Mouse (Mus musculus): ENCODE measurements around the gene Tnnc1. TPM values are rescaled to one million over a fixed set of nuclear protein-coding genes. Genes with fewer than 3 reads are reported as not detected.

Gene Tnnc1
- polyA plus RNA-seq, 1 experiment, result 0.23 TPM

DNA sequence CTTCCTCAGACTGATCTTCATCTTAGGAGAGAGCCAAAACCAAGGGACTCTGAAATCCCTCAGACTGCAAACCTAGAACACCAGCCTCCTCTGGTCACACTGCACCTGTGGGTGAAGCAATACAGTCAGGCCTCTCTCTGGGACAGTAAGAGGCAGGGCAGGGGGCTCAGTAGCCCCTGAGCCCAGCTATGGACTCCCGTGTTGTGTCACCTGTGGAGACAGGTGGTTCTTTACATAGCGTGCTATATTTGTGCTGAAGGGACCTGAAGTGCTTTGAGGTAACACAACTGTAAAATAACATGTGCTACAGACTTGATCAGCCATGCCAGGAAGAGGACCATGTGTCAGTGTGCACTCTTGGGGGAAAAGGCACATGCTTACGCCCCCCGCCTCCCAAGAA lies 12.6 kb upstream of the Tnnc1 start:
- Histone ChIP-seq H3K27me3 (replicated peaks) (no peaks in the 10 kb centered on the region), H3K4me3 (replicated peaks) (no peak overlapping the region), H3K4me1 (peaks cover 61% of the 10 kb centered on the region), H3K36me3 (replicated peaks; ENCODE audit: low read length) (peaks cover 98% of the 10 kb centered on the region), H3K9me3 (no peaks in the 10 kb centered on the region)
- TF ChIP-seq GATA1 (IDR thresholded peaks at IDR 0.05; ENCODE audit: borderline replicate concordance, low read length), result no peak

DNA sequence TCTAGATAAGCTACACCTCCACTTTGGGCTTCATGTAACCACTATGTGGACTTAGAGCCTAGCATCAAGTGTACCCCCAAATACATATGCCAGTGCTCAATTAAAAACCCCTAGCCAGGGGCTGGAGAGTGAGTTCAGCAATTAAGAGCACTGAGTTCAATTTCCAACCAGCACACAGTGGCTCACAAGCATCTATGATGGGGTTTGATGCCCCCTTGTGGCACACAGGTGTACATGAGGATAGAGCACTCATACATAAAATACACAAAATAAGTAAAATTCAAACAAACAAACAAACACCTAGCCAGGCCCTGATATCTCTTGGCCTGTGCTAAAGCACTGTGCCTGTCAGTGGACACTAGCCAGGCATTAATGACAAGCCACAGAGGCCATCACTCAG lies 12.1 kb upstream of the Tnnc1 start:
- no peak for TF ChIP-seq GATA1 (IDR thresholded peaks at IDR 0.05; ENCODE audit: borderline replicate concordance, low read length)
- TF ChIP-seq FLI1 (IDR thresholded peaks at IDR 0.05; ENCODE audit: low read length), result no peak
- peaks cover 98% of the 10 kb centered on the region for H3K36me3 ChIP-seq (replicated peaks; ENCODE audit: low read length)
- no peaks in the 10 kb centered on the region for H3K9me3 ChIP-seq
- no peak overlapping the region for H3K4me3 ChIP-seq (replicated peaks)
- H3K27me3 ChIP-seq (replicated peaks), result no peaks in the 10 kb centered on the region
- peaks cover 61% of the 10 kb centered on the region for H3K4me1 ChIP-seq

DNA sequence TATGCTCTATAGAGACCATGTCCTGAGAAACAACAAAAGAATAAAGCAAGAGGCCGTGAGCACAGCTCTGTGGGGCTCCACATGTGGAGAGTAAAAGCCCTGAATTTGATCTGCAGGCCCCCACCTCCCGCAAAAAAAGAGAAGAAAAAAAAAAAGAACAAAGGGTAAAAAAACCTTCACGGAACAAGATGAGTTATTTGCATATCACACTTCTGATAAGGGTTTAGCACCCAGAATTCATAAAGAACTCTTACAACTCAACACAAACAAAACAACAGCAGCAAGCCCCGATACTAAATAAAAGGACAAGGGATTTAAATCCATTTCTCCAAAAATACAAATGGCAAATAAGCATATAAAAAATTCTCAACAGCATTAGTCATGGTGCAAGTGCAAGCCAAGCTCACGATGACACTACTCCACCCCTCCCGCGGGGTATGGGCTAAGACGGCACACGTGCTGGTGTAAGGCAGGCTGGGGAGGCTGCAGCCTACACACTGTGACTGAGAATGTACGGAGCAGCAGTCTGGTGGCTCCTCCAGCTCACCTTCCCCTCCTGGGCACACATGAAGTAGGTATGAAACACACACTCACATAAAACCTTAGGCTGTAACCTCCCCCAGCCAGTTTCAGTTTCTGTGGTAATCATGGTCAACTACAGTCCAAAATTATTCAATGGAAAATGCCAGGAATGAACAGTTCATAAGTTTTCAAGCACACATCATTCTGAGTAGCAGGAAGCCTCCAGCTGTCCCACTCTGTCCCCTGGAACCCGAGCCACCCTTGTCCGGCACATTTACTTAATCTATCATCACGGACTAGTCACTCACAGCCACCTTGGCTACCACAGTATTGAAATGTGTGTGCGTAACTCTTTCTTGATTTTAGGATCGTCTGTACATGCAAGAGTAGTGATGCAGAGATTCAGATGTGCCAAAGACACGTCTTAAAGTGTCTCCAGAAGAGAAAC lies 10.3 kb upstream of the Tnnc1 start:
- no peak for TF ChIP-seq GATA1 (IDR thresholded peaks at IDR 0.05; ENCODE audit: borderline replicate concordance, low read length)
- TF ChIP-seq FLI1 (IDR thresholded peaks at IDR 0.05; ENCODE audit: low read length), result no peak
- H3K4me1 ChIP-seq, result peaks cover 62% of the 10 kb centered on the region
- H3K27me3 ChIP-seq (replicated peaks), result no peaks in the 10 kb centered on the region
- peaks cover 98% of the 10 kb centered on the region for H3K36me3 ChIP-seq (replicated peaks; ENCODE audit: low read length)
- H3K4me3 ChIP-seq (replicated peaks), result peak overlapping the region; percentile 80
- H3K9me3 ChIP-seq, result no peaks in the 10 kb centered on the region

DNA sequence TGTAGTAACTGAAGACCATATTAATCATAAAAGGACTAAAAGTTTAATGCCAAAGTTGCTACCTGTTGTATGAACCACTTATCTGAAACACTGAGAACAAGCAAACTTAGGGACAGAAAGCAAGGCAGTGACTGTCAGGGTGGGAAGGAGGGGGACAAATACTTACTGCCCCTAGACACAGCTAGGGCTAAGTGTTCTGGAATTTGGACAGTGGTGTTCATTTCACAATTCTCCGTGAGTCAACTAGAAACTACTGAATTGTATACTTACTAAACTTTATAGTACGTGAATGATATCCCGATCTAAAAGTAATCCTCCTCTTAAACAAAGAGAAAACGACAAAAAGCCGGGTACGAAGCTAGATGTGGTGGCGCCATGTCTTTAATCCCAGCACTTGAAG lies 8.5 kb upstream of the Tnnc1 start:
- H3K4me1 ChIP-seq, result peaks cover 67% of the 10 kb centered on the region
- H3K9me3 ChIP-seq, result no peaks in the 10 kb centered on the region
- peaks cover 100% of the 10 kb centered on the region for H3K36me3 ChIP-seq (replicated peaks; ENCODE audit: low read length)
- H3K27me3 ChIP-seq (replicated peaks), result no peaks in the 10 kb centered on the region
- no peak overlapping the region for H3K4me3 ChIP-seq (replicated peaks)
- TF ChIP-seq FLI1 (IDR thresholded peaks at IDR 0.05; ENCODE audit: low read length) (no peak), GATA1 (IDR thresholded peaks at IDR 0.05; ENCODE audit: borderline replicate concordance, low read length) (no peak)

DNA sequence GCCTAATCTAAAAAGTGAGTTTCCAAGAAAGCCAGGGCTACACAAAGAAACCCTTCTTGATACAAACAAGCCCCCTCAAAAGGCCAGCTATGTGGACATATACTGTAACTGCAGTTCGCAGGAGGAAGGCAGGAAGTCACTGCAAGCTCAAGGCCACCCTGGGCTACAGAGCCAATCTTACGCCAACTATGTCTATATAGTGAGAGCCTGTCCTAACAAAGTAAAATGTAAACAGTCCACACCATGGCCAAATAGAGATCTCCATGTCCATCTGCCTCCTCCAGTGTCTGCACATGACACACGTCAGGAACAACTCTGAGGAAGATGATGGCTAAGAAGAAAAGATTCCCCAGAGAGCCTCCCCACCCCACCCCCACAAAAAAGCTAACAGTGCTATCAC lies 8.1 kb upstream of the Tnnc1 start:
- TF ChIP-seq GATA1 (IDR thresholded peaks at IDR 0.05; ENCODE audit: borderline replicate concordance, low read length) (no peak), FLI1 (IDR thresholded peaks at IDR 0.05; ENCODE audit: low read length) (no peak)
- H3K9me3 ChIP-seq, result no peaks in the 10 kb centered on the region
- peaks cover 100% of the 10 kb centered on the region for H3K36me3 ChIP-seq (replicated peaks; ENCODE audit: low read length)
- no peaks in the 10 kb centered on the region for H3K27me3 ChIP-seq (replicated peaks)
- no peak overlapping the region for H3K4me3 ChIP-seq (replicated peaks)
- peaks cover 67% of the 10 kb centered on the region for H3K4me1 ChIP-seq

DNA sequence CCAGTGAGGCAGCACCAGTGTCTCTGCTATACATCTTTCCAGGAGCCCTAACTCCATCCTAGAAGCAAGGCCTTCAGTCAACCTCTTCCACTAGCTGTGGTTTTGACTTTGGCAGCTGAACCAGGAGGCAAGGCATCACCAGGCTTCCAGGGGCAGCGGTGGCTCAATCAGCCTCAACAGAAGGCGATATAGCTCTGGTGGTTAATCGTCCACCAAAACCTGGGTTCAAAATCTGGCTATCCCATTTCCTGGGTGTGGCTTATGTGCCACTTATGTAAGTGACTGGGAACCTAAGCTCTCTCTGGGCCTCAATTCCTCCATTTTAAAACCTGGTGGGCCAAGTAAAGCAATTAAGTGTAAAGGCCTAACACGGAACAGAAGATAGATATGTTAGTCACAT lies 3.3 kb upstream of the Tnnc1 start:
- no peak for TF ChIP-seq FLI1 (IDR thresholded peaks at IDR 0.05; ENCODE audit: low read length)
- TF ChIP-seq GATA1 (IDR thresholded peaks at IDR 0.05; ENCODE audit: borderline replicate concordance, low read length), result no peak
- peaks cover 56% of the 10 kb centered on the region for H3K4me1 ChIP-seq
- peaks cover 11% of the 10 kb centered on the region for H3K27me3 ChIP-seq (replicated peaks)
- H3K9me3 ChIP-seq, result no peaks in the 10 kb centered on the region
- H3K36me3 ChIP-seq (replicated peaks; ENCODE audit: low read length), result peaks cover 54% of the 10 kb centered on the region
- peak overlapping the region; percentile 99 for H3K4me3 ChIP-seq (replicated peaks)

DNA sequence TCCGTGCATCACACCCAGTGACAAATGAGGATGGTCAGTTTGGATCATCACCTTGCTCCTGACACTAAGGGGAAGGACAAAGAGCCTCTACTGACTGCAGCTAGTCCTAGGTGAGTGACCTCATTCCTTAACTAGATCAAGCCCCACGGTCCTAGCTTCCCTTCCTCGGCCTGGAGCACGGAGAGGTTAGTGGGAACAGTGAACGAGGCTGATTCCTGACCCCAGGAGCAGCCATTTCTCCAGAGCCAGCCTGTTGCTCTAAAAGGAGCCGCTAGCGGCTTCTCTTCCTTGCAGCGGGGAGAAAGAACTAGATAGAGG lies 2.9 kb upstream of the Tnnc1 start:
- Histone ChIP-seq H3K4me3 (replicated peaks) (peak overlapping the region; percentile 99), H3K36me3 (replicated peaks; ENCODE audit: low read length) (peaks cover 51% of the 10 kb centered on the region), H3K9me3 (no peaks in the 10 kb centered on the region), H3K27me3 (replicated peaks) (peaks cover 13% of the 10 kb centered on the region), H3K4me1 (peaks cover 56% of the 10 kb centered on the region)
- no peak for TF ChIP-seq GATA1 (IDR thresholded peaks at IDR 0.05; ENCODE audit: borderline replicate concordance, low read length)
- TF ChIP-seq FLI1 (IDR thresholded peaks at IDR 0.05; ENCODE audit: low read length), result no peak

DNA sequence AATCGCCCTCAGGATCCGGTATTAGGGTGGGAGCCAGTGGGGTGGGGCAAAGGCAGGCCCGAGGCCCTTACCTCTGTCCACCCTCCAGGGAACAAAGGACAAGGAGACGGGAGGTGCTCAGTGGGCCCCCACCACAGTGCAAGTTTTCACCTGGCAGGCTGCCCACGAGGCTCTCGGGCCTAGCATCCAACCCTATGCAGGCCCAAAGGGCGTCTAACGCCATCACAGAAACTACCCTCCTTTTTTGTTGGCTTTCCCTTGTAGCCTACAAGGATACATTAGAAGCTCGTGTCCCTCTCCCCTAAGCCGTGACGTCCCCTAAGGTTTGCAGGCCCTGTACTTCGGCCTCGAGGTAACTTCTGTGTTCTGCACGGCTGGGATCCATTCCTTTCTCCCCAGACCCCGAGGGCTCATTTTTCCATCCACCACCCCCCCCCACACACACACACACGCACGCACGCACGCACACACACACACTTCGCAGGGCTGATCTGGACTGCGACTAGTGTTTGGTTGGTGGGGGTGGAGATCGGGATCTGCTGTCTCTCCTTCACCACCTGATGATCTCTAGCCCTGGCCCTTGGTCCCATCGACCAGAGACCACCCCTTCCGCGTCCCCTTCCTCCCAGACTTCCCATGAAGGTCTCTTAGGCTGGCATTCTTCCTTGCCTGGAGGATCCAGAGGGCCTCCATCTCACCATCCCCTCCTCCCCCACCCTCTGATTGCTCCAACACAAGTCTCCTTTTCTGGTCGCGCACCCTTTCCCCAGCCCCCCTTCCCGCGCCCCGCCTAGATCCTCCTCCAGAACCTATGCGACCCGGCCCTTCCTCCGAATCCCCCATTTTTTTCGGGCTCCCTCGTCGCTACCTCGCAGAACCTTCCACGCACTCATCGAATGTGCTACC lies 2.3 kb upstream of the Tnnc1 start:
- TF ChIP-seq FLI1 (IDR thresholded peaks at IDR 0.05; ENCODE audit: low read length) (no peak), GATA1 (IDR thresholded peaks at IDR 0.05; ENCODE audit: borderline replicate concordance, low read length) (no peak)
- H3K9me3 ChIP-seq, result no peaks in the 10 kb centered on the region
- peak overlapping the region; percentile 99 for H3K4me3 ChIP-seq (replicated peaks)
- peaks cover 17% of the 10 kb centered on the region for H3K27me3 ChIP-seq (replicated peaks)
- H3K36me3 ChIP-seq (replicated peaks; ENCODE audit: low read length), result peaks cover 44% of the 10 kb centered on the region
- peaks cover 51% of the 10 kb centered on the region for H3K4me1 ChIP-seq

DNA sequence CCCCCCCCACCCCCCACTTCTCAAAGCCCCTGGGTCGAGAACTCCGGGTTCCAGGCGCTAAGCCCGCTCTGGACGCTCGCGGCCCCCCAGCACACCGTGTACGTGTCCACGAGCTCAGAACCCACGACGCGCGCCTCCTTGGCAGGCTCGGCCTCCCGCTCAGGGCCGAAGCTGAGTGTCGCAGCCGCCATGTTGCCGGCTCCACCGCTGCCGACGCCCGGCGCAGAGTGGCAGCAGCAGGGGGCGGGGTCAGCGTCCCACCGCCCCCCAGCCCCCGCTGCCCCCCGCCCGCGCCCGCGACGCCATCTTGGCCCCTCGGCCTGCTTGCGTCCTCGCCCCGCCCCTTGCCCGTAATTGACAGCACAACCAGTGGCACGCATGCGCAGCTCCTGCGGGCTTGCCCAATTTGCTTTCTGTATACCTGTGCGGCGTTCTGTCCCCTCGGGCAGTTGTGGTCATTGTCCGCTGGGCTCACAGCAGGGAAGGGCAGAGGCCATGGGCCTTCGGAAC lies 1.6 kb upstream of the Tnnc1 start:
- H3K36me3 ChIP-seq (replicated peaks; ENCODE audit: low read length), result peaks cover 39% of the 10 kb centered on the region
- no peak for TF ChIP-seq GATA1 (IDR thresholded peaks at IDR 0.05; ENCODE audit: borderline replicate concordance, low read length)
- TF ChIP-seq FLI1 (IDR thresholded peaks at IDR 0.05; ENCODE audit: low read length), result no peak
- no peaks in the 10 kb centered on the region for H3K9me3 ChIP-seq
- H3K4me3 ChIP-seq (replicated peaks), result peak overlapping the region; percentile 99
- H3K4me1 ChIP-seq, result peaks cover 48% of the 10 kb centered on the region
- peaks cover 21% of the 10 kb centered on the region for H3K27me3 ChIP-seq (replicated peaks)
